Mouse (Mus musculus) lung, postnatal 0 days (tissue): ENCODE results near the gene Peg3.

Experiments
- CTCF ChIP-seq: IDR thresholded peaks from 2 replicates; pipeline ENCODE4 v1.5.1; 2016; ENCODE audit warnings: antibody characterized with exemption, mild to moderate bottlenecking
- EP300 ChIP-seq: IDR thresholded peaks from 2 replicates; pipeline ENCODE4 v1.6.1; 2016; ENCODE audit warnings: antibody characterized with exemption, mild to moderate bottlenecking, control low read depth

DNA sequence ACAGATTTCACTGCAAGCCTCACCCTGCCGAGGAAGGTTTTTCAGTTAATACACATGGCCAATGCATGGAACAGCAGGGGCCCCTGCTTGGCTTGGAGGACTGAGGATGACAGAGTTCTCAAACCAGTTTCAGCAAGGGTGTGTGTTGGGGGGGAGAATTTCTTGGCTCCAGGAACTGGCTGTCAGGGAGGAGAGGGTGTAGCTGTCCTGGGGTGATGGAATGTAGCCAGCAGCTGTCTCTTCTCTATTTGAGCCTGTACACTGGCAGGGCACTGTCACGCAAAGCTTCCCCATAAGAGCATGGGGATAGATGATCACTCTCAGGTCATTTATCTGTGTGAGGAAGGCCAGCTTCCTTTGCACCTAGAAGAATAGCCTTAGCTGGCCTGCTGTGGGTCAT is 46.9 kb upstream of the Peg3 start:
- no peak; the same call in 1 of the 2 replicates for TF ChIP-seq CTCF
- TF ChIP-seq EP300, result peak; percentile 48; the same call in 1 of the 2 replicates
